Mouse (Mus musculus): ENCODE results near the gene Tmem132d. TPM values are rescaled to one million over a fixed set of nuclear protein-coding genes. Genes with fewer than 3 reads are reported as not detected.

Tmem132d gene
- polyA plus RNA-seq, 1 experiment from 2014 or later = 0.34 TPM

- no peak overlapping the region for H3K27ac ChIP-seq (ENCODE audit: low read depth, low read length)
- no peaks in the 10 kb centered on the region for H3K36me3 ChIP-seq (ENCODE audit: control insufficient read depth, insufficient read depth, low read length)
- H3K4me3 ChIP-seq (ENCODE audit: low read length) = no peak overlapping the region
- no peaks in the 10 kb centered on the region for H3K4me1 ChIP-seq (ENCODE audit: control insufficient read depth, insufficient read depth, low read length)
- H3K9me3 ChIP-seq (ENCODE audit: control insufficient read depth, low read length) = no peaks in the 10 kb centered on the region
- H3K9ac ChIP-seq (ENCODE audit: low read depth, low read length) = no peak overlapping the region
- WGBS = 41% methylated on average over 7 of the region's 7 CpGs
- no peaks in the 10 kb centered on the region for H3K27me3 ChIP-seq (ENCODE audit: control insufficient read depth, insufficient read depth, low read length)
- no peak overlapping the region for H3K4me2 ChIP-seq (replicated peaks; ENCODE audit: low read depth, low read length)
- ATAC-seq (ENCODE audit: low FRiP score, low TSS enrichment) = no peak
Observed at GRCm38 (mm10) chr5:128336841-128337240, 96.0 kb downstream of the Tmem132d start.

GRCm38 (mm10) chr5:128332766-128333165 is 100.1 kb downstream of the Tmem132d start:
- no peak overlapping the region for H3K4me3 ChIP-seq (ENCODE audit: low read length)
- WGBS = 81% methylated on average over 7 of the region's 7 CpGs
- no peaks in the 10 kb centered on the region for H3K36me3 ChIP-seq (ENCODE audit: control insufficient read depth, insufficient read depth, low read length)
- H3K9me3 ChIP-seq (ENCODE audit: control insufficient read depth, low read length) = no peaks in the 10 kb centered on the region
- H3K27ac ChIP-seq (ENCODE audit: low read depth, low read length) = no peak overlapping the region
- no peaks in the 10 kb centered on the region for H3K4me1 ChIP-seq (ENCODE audit: control insufficient read depth, insufficient read depth, low read length)
- no peak for ATAC-seq (ENCODE audit: low FRiP score, low TSS enrichment)
- no peak overlapping the region for H3K9ac ChIP-seq (ENCODE audit: low read depth, low read length)
- no peaks in the 10 kb centered on the region for H3K27me3 ChIP-seq (ENCODE audit: control insufficient read depth, insufficient read depth, low read length)
- H3K4me2 ChIP-seq (replicated peaks; ENCODE audit: low read depth, low read length) = no peak overlapping the region

GRCm38 (mm10) chr5:128330351-128330750 is 102.5 kb downstream of the Tmem132d start:
- no peaks in the 10 kb centered on the region for H3K4me1 ChIP-seq (ENCODE audit: control insufficient read depth, insufficient read depth, low read length)
- H3K9me3 ChIP-seq (ENCODE audit: control insufficient read depth, low read length) = no peaks in the 10 kb centered on the region
- no peak overlapping the region for H3K4me3 ChIP-seq (ENCODE audit: low read length)
- no peaks in the 10 kb centered on the region for H3K27me3 ChIP-seq (ENCODE audit: control insufficient read depth, insufficient read depth, low read length)
- ATAC-seq (ENCODE audit: low FRiP score, low TSS enrichment) = no peak
- no peak overlapping the region for H3K27ac ChIP-seq (ENCODE audit: low read depth, low read length)
- H3K9ac ChIP-seq (ENCODE audit: low read depth, low read length) = no peak overlapping the region
- H3K36me3 ChIP-seq (ENCODE audit: control insufficient read depth, insufficient read depth, low read length) = no peaks in the 10 kb centered on the region
- 92% methylated on average over 8 of the region's 8 CpGs for WGBS
- H3K4me2 ChIP-seq (replicated peaks; ENCODE audit: low read depth, low read length) = no peak overlapping the region

- Histone ChIP-seq H3K9me3 (ENCODE audit: control insufficient read depth, low read length) (no peaks in the 10 kb centered on the region), H3K27ac (ENCODE audit: low read depth, low read length) (no peak overlapping the region), H3K27me3 (ENCODE audit: control insufficient read depth, insufficient read depth, low read length) (no peaks in the 10 kb centered on the region), H3K4me1 (ENCODE audit: control insufficient read depth, insufficient read depth, low read length) (no peaks in the 10 kb centered on the region), H3K36me3 (ENCODE audit: control insufficient read depth, insufficient read depth, low read length) (no peaks in the 10 kb centered on the region), H3K4me2 (replicated peaks; ENCODE audit: low read depth, low read length) (no peak overlapping the region), H3K4me3 (ENCODE audit: low read length) (no peak overlapping the region), H3K9ac (ENCODE audit: low read depth, low read length) (no peak overlapping the region)
- ATAC-seq (ENCODE audit: low FRiP score, low TSS enrichment) = no peak
- WGBS = 65% methylated on average over 2 of the region's 2 CpGs
Observed at GRCm38 (mm10) chr5:128302387-128302786, 130.5 kb downstream of the Tmem132d start.

- no peak overlapping the region for H3K4me3 ChIP-seq (ENCODE audit: low read length)
- no peaks in the 10 kb centered on the region for H3K4me1 ChIP-seq (ENCODE audit: control insufficient read depth, insufficient read depth, low read length)
- 63% methylated on average over 2 of the region's 2 CpGs for WGBS
- ATAC-seq (ENCODE audit: low FRiP score, low TSS enrichment) = no peak
- no peak overlapping the region for H3K4me2 ChIP-seq (replicated peaks; ENCODE audit: low read depth, low read length)
- H3K27me3 ChIP-seq (ENCODE audit: control insufficient read depth, insufficient read depth, low read length) = no peaks in the 10 kb centered on the region
- no peak overlapping the region for H3K9ac ChIP-seq (ENCODE audit: low read depth, low read length)
- no peak overlapping the region for H3K27ac ChIP-seq (ENCODE audit: low read depth, low read length)
- no peaks in the 10 kb centered on the region for H3K36me3 ChIP-seq (ENCODE audit: control insufficient read depth, insufficient read depth, low read length)
- no peaks in the 10 kb centered on the region for H3K9me3 ChIP-seq (ENCODE audit: control insufficient read depth, low read length)
Observed at GRCm38 (mm10) chr5:128291191-128291590, 141.7 kb downstream of the Tmem132d start.

- Histone ChIP-seq H3K27me3 (ENCODE audit: control insufficient read depth, insufficient read depth, low read length) (no peaks in the 10 kb centered on the region), H3K27ac (ENCODE audit: low read depth, low read length) (no peak overlapping the region), H3K4me3 (ENCODE audit: low read length) (no peak overlapping the region), H3K4me1 (ENCODE audit: control insufficient read depth, insufficient read depth, low read length) (no peaks in the 10 kb centered on the region), H3K9ac (ENCODE audit: low read depth, low read length) (no peak overlapping the region), H3K36me3 (ENCODE audit: control insufficient read depth, insufficient read depth, low read length) (no peaks in the 10 kb centered on the region), H3K4me2 (replicated peaks; ENCODE audit: low read depth, low read length) (no peak overlapping the region), H3K9me3 (ENCODE audit: control insufficient read depth, low read length) (no peaks in the 10 kb centered on the region)
- ATAC-seq (ENCODE audit: low FRiP score, low TSS enrichment) = no peak
- 11% methylated on average over 6 of the region's 6 CpGs for WGBS
Observed at GRCm38 (mm10) chr5:128273255-128273654, 159.6 kb downstream of the Tmem132d start.

- Histone ChIP-seq H3K27ac (ENCODE audit: low read depth, low read length) (no peak overlapping the region), H3K9me3 (ENCODE audit: control insufficient read depth, low read length) (no peaks in the 10 kb centered on the region), H3K27me3 (ENCODE audit: control insufficient read depth, insufficient read depth, low read length) (no peaks in the 10 kb centered on the region), H3K36me3 (ENCODE audit: control insufficient read depth, insufficient read depth, low read length) (no peaks in the 10 kb centered on the region), H3K4me2 (replicated peaks; ENCODE audit: low read depth, low read length) (no peak overlapping the region), H3K4me3 (ENCODE audit: low read length) (no peak overlapping the region), H3K9ac (ENCODE audit: low read depth, low read length) (no peak overlapping the region), H3K4me1 (ENCODE audit: control insufficient read depth, insufficient read depth, low read length) (no peaks in the 10 kb centered on the region)
- ATAC-seq (ENCODE audit: low FRiP score, low TSS enrichment) = no peak
- 94% methylated on average over 6 of the region's 6 CpGs for WGBS
Observed at GRCm38 (mm10) chr5:128267366-128267765, 165.5 kb downstream of the Tmem132d start.

GRCm38 (mm10) chr5:128244219-128244618 is 188.7 kb downstream of the Tmem132d start:
- Histone ChIP-seq H3K4me2 (replicated peaks; ENCODE audit: low read depth, low read length) (no peak overlapping the region), H3K27ac (ENCODE audit: low read depth, low read length) (no peak overlapping the region), H3K9me3 (ENCODE audit: control insufficient read depth, low read length) (no peaks in the 10 kb centered on the region), H3K4me3 (ENCODE audit: low read length) (no peak overlapping the region), H3K9ac (ENCODE audit: low read depth, low read length) (no peak overlapping the region), H3K27me3 (ENCODE audit: control insufficient read depth, insufficient read depth, low read length) (no peaks in the 10 kb centered on the region), H3K4me1 (ENCODE audit: control insufficient read depth, insufficient read depth, low read length) (no peaks in the 10 kb centered on the region), H3K36me3 (ENCODE audit: control insufficient read depth, insufficient read depth, low read length) (no peaks in the 10 kb centered on the region)
- ATAC-seq (ENCODE audit: low FRiP score, low TSS enrichment) = no peak
- WGBS = 13% methylated on average over 4 of the region's 4 CpGs

- ATAC-seq (ENCODE audit: low FRiP score, low TSS enrichment) = no peak
- Histone ChIP-seq H3K36me3 (ENCODE audit: control insufficient read depth, insufficient read depth, low read length) (no peaks in the 10 kb centered on the region), H3K9me3 (ENCODE audit: control insufficient read depth, low read length) (no peaks in the 10 kb centered on the region), H3K4me3 (ENCODE audit: low read length) (no peak overlapping the region), H3K27ac (ENCODE audit: low read depth, low read length) (no peak overlapping the region), H3K4me2 (replicated peaks; ENCODE audit: low read depth, low read length) (no peak overlapping the region), H3K27me3 (ENCODE audit: control insufficient read depth, insufficient read depth, low read length) (no peaks in the 10 kb centered on the region), H3K4me1 (ENCODE audit: control insufficient read depth, insufficient read depth, low read length) (no peaks in the 10 kb centered on the region), H3K9ac (ENCODE audit: low read depth, low read length) (no peak overlapping the region)
- 66% methylated on average over 9 of the region's 9 CpGs for WGBS
Observed at GRCm38 (mm10) chr5:128236638-128237335, 196.1 kb downstream of the Tmem132d start.

Data from kidney, embryonic 14.5 days (tissue).